Mouse (Mus musculus): ENCODE data around the gene Tlcd1. TPM values are rescaled to one million over a fixed set of nuclear protein-coding genes. Genes with fewer than 3 reads are reported as not detected.
"Not testable (repeated sequence)": the region's sequence is repeated elsewhere in the genome, so short reads cannot be mapped to it uniquely, and the experiment has no call there.

The Tlcd1 gene
- 43.4 and 46.6 TPM in 2 replicates for polyA plus RNA-seq (2015; fragmentation: Nextera tagmentation; extraction: Ambion mirVana)

GRCm38 (mm10) chr11:78176402-78176862 lies at the start of gene Tlcd1, which contains the start of gene Nek8:
TSS of gene Tlcd1 (plus strand) at chr11:78176711.
TSS of gene Nek8 (minus strand) at chr11:78176675.
- Histone ChIP-seq H3K27ac (peak within 1 kb of the TSS; percentile 96), H3K36me3 (ENCODE audit: insufficient read depth, low read length) (peaks cover 17% of the 10 kb centered on the region; the same call in 1 of the 2 replicates), H3K4me2 (ENCODE audit: low read length) (peak within 1 kb of the TSS; percentile 89), H3K4me3 (replicated peaks; ENCODE audit: low read depth, low read length) (peak within 1 kb of the TSS; percentile 52), H3K9me3 (replicated peaks; ENCODE audit: low read length) (no peaks in the 10 kb centered on the region), H3K27me3 (ENCODE audit: insufficient read depth, low read length) (no peaks in the 10 kb centered on the region), H3K9ac (ENCODE audit: low read depth, low read length) (peak within 1 kb of the TSS; percentile 69), H3K4me1 (replicated peaks; ENCODE audit: insufficient read depth, low read length) (peaks cover 18% of the 10 kb centered on the region)
- WGBS, result under 1% methylated on average over 32 of the region's 32 CpGs
- no peak for TF ChIP-seq CTCF (IDR thresholded peaks at IDR 0.05; ENCODE audit: low read depth)
- DNase-seq (ENCODE audit: low spot score), result peak; percentile 97
- ATAC-seq (replicated peaks; ENCODE audit: low FRiP score, low read depth), result peak; percentile 37

- no peak overlapping the region for H3K4me2 ChIP-seq (ENCODE audit: low read length)
- DNase-seq (ENCODE audit: low spot score), result no peak
- H3K4me1 ChIP-seq (replicated peaks; ENCODE audit: insufficient read depth, low read length), result peaks cover 7% of the 10 kb centered on the region; the same call in 1 of the 2 replicates
- no peak for TF ChIP-seq CTCF (IDR thresholded peaks at IDR 0.05; ENCODE audit: low read depth)
- no peak overlapping the region for H3K9ac ChIP-seq (ENCODE audit: low read depth, low read length)
- 63% methylated on average over 4 of the region's 4 CpGs for WGBS
- H3K27me3 ChIP-seq (ENCODE audit: insufficient read depth, low read length), result no peaks in the 10 kb centered on the region
- no peak overlapping the region for H3K4me3 ChIP-seq (replicated peaks; ENCODE audit: low read depth, low read length)
- no peaks in the 10 kb centered on the region for H3K9me3 ChIP-seq (replicated peaks; ENCODE audit: low read length)
- no peak for ATAC-seq (replicated peaks; ENCODE audit: low FRiP score, low read depth)
- H3K27ac ChIP-seq, result 0 out of 2 replicates have a peak overlapping the region, but pooled peaks have one; percentile 50
- no peaks in the 10 kb centered on the region for H3K36me3 ChIP-seq (ENCODE audit: insufficient read depth, low read length)
Observed at GRCm38 (mm10) chr11:78126739-78127138, 49.8 kb upstream of the Tlcd1 start.

GRCm38 (mm10) chr11:78129458-78129857 lies 47.1 kb upstream of the Tlcd1 start:
- DNase-seq (ENCODE audit: low spot score) (no peak), ATAC-seq (replicated peaks; ENCODE audit: low FRiP score, low read depth) (no peak)
- H3K9ac ChIP-seq (ENCODE audit: low read depth, low read length), result no peak overlapping the region
- no peak for TF ChIP-seq CTCF (IDR thresholded peaks at IDR 0.05; ENCODE audit: low read depth)
- no peaks in the 10 kb centered on the region for H3K9me3 ChIP-seq (replicated peaks; ENCODE audit: low read length)
- no peaks in the 10 kb centered on the region for H3K36me3 ChIP-seq (ENCODE audit: insufficient read depth, low read length)
- WGBS, result 58% methylated on average over 8 of the region's 8 CpGs
- H3K4me2 ChIP-seq (ENCODE audit: low read length), result no peak overlapping the region
- peaks cover 7% of the 10 kb centered on the region; the same call in 1 of the 2 replicates for H3K4me1 ChIP-seq (replicated peaks; ENCODE audit: insufficient read depth, low read length)
- H3K27me3 ChIP-seq (ENCODE audit: insufficient read depth, low read length), result no peaks in the 10 kb centered on the region
- no peak overlapping the region for H3K27ac ChIP-seq
- H3K4me3 ChIP-seq (replicated peaks; ENCODE audit: low read depth, low read length), result no peak overlapping the region

- H3K9ac ChIP-seq (ENCODE audit: low read depth, low read length), result no peak overlapping the region
- H3K27ac ChIP-seq, result no peak overlapping the region
- TF ChIP-seq CTCF (IDR thresholded peaks at IDR 0.05; ENCODE audit: low read depth), result no peak
- no peak overlapping the region for H3K4me2 ChIP-seq (ENCODE audit: low read length)
- H3K4me3 ChIP-seq (replicated peaks; ENCODE audit: low read depth, low read length), result no peak overlapping the region
- no peaks in the 10 kb centered on the region for H3K4me1 ChIP-seq (replicated peaks; ENCODE audit: insufficient read depth, low read length)
- H3K9me3 ChIP-seq (replicated peaks; ENCODE audit: low read length), result no peaks in the 10 kb centered on the region
- WGBS, result 85% methylated on average over 6 of the region's 6 CpGs
- no peak for DNase-seq (ENCODE audit: low spot score)
- H3K36me3 ChIP-seq (ENCODE audit: insufficient read depth, low read length), result no peaks in the 10 kb centered on the region
- no peaks in the 10 kb centered on the region for H3K27me3 ChIP-seq (ENCODE audit: insufficient read depth, low read length)
- ATAC-seq (replicated peaks; ENCODE audit: low FRiP score, low read depth), result no peak
Observed at GRCm38 (mm10) chr11:78133915-78134314, 42.6 kb upstream of the Tlcd1 start.

- TF ChIP-seq CTCF (IDR thresholded peaks at IDR 0.05; ENCODE audit: low read depth), result no peak
- 63% methylated on average over 3 of the region's 3 CpGs for WGBS
- no peak overlapping the region for H3K4me2 ChIP-seq (ENCODE audit: low read length)
- no peaks in the 10 kb centered on the region for H3K27me3 ChIP-seq (ENCODE audit: insufficient read depth, low read length)
- H3K4me1 ChIP-seq (replicated peaks; ENCODE audit: insufficient read depth, low read length), result no peaks in the 10 kb centered on the region
- no peak overlapping the region for H3K9ac ChIP-seq (ENCODE audit: low read depth, low read length)
- no peaks in the 10 kb centered on the region for H3K9me3 ChIP-seq (replicated peaks; ENCODE audit: low read length)
- no peak overlapping the region for H3K4me3 ChIP-seq (replicated peaks; ENCODE audit: low read depth, low read length)
- no peak for DNase-seq (ENCODE audit: low spot score)
- H3K27ac ChIP-seq, result no peak overlapping the region
- no peaks in the 10 kb centered on the region for H3K36me3 ChIP-seq (ENCODE audit: insufficient read depth, low read length)
- no peak for ATAC-seq (replicated peaks; ENCODE audit: low FRiP score, low read depth)
Observed at GRCm38 (mm10) chr11:78134344-78134743, 42.2 kb upstream of the Tlcd1 start.

GRCm38 (mm10) chr11:78135314-78135713 lies 41.2 kb upstream of the Tlcd1 start:
- H3K27me3 ChIP-seq (ENCODE audit: insufficient read depth, low read length); H3K4me1 ChIP-seq (replicated peaks; ENCODE audit: insufficient read depth, low read length); H3K9me3 ChIP-seq (replicated peaks; ENCODE audit: low read length); H3K27ac ChIP-seq; H3K4me2 ChIP-seq (ENCODE audit: low read length); H3K36me3 ChIP-seq (ENCODE audit: insufficient read depth, low read length); H3K9ac ChIP-seq (ENCODE audit: low read depth, low read length); DNase-seq (ENCODE audit: low spot score); H3K4me3 ChIP-seq (replicated peaks; ENCODE audit: low read depth, low read length); ATAC-seq (replicated peaks; ENCODE audit: low FRiP score, low read depth): not testable (repeated sequence)
- 65% methylated on average over 7 of the region's 7 CpGs for WGBS

GRCm38 (mm10) chr11:78136132-78136531 lies 40.4 kb upstream of the Tlcd1 start:
- Histone ChIP-seq H3K4me1 (replicated peaks; ENCODE audit: insufficient read depth, low read length) (no peaks in the 10 kb centered on the region), H3K27me3 (ENCODE audit: insufficient read depth, low read length) (no peaks in the 10 kb centered on the region), H3K9ac (ENCODE audit: low read depth, low read length) (no peak overlapping the region), H3K4me2 (ENCODE audit: low read length) (no peak overlapping the region), H3K9me3 (replicated peaks; ENCODE audit: low read length) (no peaks in the 10 kb centered on the region), H3K4me3 (replicated peaks; ENCODE audit: low read depth, low read length) (no peak overlapping the region), H3K36me3 (ENCODE audit: insufficient read depth, low read length) (no peaks in the 10 kb centered on the region), H3K27ac (no peak overlapping the region)
- TF ChIP-seq CTCF (IDR thresholded peaks at IDR 0.05; ENCODE audit: low read depth), result no peak
- WGBS, result 78% methylated on average over 1 of the region's 1 CpGs
- ATAC-seq (replicated peaks; ENCODE audit: low FRiP score, low read depth) (no peak), DNase-seq (ENCODE audit: low spot score) (no peak)

All from kidney, postnatal 0 days (tissue).